Mouse (Mus musculus): ENCODE measurements around the gene Ddx39b. TPM values are rescaled to one million over a fixed set of nuclear protein-coding genes. Genes with fewer than 3 reads are reported as not detected.

Ddx39b gene
- polyA plus RNA-seq, 1 experiment from 2014 or later = 672 TPM

DNA sequence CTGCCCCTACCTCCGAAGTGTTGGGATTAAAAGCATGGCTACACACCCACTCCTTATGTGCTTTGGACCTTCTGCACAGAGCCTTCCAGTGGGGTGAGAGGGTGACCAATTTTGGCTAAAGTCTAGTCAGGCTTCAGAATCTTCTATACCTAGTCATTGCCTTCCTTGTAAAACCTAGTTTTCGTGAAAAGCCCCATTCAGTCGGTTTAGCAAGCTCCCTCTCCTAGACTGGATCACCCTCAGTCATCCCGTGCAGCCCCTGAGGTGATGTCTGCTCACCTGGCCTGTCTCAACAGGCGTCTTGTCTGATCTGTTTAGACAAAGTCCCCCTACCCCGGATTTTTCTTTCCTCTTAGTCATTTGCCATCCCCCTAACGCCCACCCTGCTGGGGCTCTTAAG, 43.5 kb upstream of the Ddx39b start:
- 67% methylated on average over 7 of the region's 7 CpGs for WGBS
- no peak overlapping the region for H3K9ac ChIP-seq (ENCODE audit: low read length)
- H3K27me3 ChIP-seq (ENCODE audit: control insufficient read depth, insufficient read depth, low read length) = peaks cover 25% of the 10 kb centered on the region

DNA sequence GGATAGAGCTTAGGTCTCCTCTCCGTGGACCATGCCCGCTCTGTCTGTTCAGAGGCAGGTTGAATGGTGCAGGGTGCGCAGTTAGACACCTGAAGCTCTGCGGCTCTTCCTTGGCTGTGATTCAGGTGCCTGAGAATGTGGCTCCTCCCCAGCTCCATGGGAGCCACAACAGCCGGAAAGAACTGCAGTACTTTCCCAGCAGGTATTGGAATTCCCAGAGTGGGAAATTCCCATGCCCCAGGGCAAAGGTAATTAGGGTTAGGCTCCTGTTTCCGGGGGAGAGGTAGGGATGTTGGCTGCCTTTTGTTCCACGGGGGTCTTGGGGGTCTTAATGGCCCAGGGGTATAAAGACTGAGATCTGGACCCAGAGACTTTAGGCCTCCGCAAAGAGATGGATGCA, 42.6 kb upstream of the Ddx39b start:
- WGBS = 17% methylated on average over 8 of the region's 8 CpGs
- no peak overlapping the region for H3K4me3 ChIP-seq (ENCODE audit: low read depth, low read length)
- no peak for ATAC-seq (ENCODE audit: insufficient read depth, low FRiP score, low TSS enrichment)
- no peaks in the 10 kb centered on the region for H3K9me3 ChIP-seq (ENCODE audit: control insufficient read depth, low read length)
- peaks cover 25% of the 10 kb centered on the region for H3K27me3 ChIP-seq (ENCODE audit: control insufficient read depth, insufficient read depth, low read length)
- H3K9ac ChIP-seq (ENCODE audit: low read length) = no peak overlapping the region
- H3K4me2 ChIP-seq (ENCODE audit: low read depth) = no peak overlapping the region
- H3K36me3 ChIP-seq (ENCODE audit: control insufficient read depth, insufficient read depth, low read length) = no peaks in the 10 kb centered on the region
- 0 out of 2 replicates have a peak, but pooled peaks cover 3% of the 10 kb centered on the region for H3K4me1 ChIP-seq (ENCODE audit: control insufficient read depth, insufficient read depth, low read length)
- no peak overlapping the region for H3K27ac ChIP-seq (ENCODE audit: low read depth, low read length)
- no peak for DNase-seq (ENCODE audit: low spot score)

More for the DNA sequence above, 43.5 kb upstream of the Ddx39b start:
- no peaks in the 10 kb centered on the region for H3K9me3 ChIP-seq (ENCODE audit: control insufficient read depth, low read length)
- no peak for ATAC-seq (ENCODE audit: insufficient read depth, low FRiP score, low TSS enrichment)
- no peak overlapping the region for H3K4me3 ChIP-seq (ENCODE audit: low read depth, low read length)
- 0 out of 2 replicates have a peak, but pooled peaks cover 3% of the 10 kb centered on the region for H3K4me1 ChIP-seq (ENCODE audit: control insufficient read depth, insufficient read depth, low read length)
- H3K27ac ChIP-seq (ENCODE audit: low read depth, low read length) = no peak overlapping the region
- DNase-seq (ENCODE audit: low spot score) = no peak
- no peak overlapping the region for H3K4me2 ChIP-seq (ENCODE audit: low read depth)
- no peaks in the 10 kb centered on the region for H3K36me3 ChIP-seq (ENCODE audit: control insufficient read depth, insufficient read depth, low read length)

DNA sequence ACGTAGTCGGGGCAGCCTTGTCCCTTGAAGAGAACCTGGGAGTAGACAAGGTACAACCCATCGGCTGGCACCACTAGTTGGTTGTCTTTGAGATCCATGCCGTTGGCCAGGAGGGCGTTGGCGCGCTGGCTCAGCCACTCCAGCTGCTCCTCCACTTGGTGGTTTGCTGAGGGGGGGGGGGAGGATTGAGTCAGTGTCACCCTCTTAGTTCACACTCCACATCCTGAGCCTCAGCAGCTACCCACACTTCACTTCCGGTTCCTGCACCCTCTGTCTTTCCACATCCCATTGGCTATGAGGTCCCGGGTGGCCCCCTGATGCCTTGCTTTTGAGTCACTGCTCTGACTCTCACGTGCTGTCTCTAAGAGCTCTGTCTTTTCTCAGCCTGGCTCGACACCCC, 41.1 kb upstream of the Ddx39b start:
- no peak for DNase-seq (ENCODE audit: low spot score)
- 93% methylated on average over 11 of the region's 11 CpGs for WGBS
- no peaks in the 10 kb centered on the region for H3K36me3 ChIP-seq (ENCODE audit: control insufficient read depth, insufficient read depth, low read length)
- H3K9ac ChIP-seq (ENCODE audit: low read length) = no peak overlapping the region
- no peak overlapping the region for H3K4me3 ChIP-seq (ENCODE audit: low read depth, low read length)
- 0 out of 2 replicates have a peak, but pooled peaks cover 2% of the 10 kb centered on the region for H3K4me1 ChIP-seq (ENCODE audit: control insufficient read depth, insufficient read depth, low read length)
- no peak overlapping the region for H3K4me2 ChIP-seq (ENCODE audit: low read depth)
- H3K27me3 ChIP-seq (ENCODE audit: control insufficient read depth, insufficient read depth, low read length) = peaks cover 19% of the 10 kb centered on the region
- H3K9me3 ChIP-seq (ENCODE audit: control insufficient read depth, low read length) = no peaks in the 10 kb centered on the region
- no peak for ATAC-seq (ENCODE audit: insufficient read depth, low FRiP score, low TSS enrichment)
- H3K27ac ChIP-seq (ENCODE audit: low read depth, low read length) = no peak overlapping the region

DNA sequence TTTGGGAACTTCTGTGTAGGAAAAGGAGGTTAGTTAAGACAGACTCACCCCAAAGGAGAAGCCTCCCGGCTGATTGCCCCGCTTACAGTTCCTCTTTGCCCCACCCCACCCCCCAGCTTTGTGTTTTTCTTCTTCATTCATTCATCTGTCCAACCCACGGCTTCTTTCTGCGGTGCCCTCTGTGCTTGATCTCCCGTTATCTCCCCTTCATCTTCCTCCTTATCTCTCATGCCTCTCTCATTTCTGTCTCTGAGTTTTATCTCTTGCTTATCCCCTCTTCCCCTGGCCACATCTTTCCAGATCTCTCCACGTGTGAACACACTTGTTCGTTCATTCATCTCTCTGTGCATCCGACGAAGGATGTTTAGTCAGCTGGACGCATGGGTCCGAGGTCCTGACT, 40.4 kb upstream of the Ddx39b start:
- H3K4me1 ChIP-seq (ENCODE audit: control insufficient read depth, insufficient read depth, low read length) = no peaks in the 10 kb centered on the region
- H3K9me3 ChIP-seq (ENCODE audit: control insufficient read depth, low read length) = no peaks in the 10 kb centered on the region
- no peak overlapping the region for H3K9ac ChIP-seq (ENCODE audit: low read length)
- 70% methylated on average over 11 of the region's 11 CpGs for WGBS
- H3K4me2 ChIP-seq (ENCODE audit: low read depth) = no peak overlapping the region
- H3K4me3 ChIP-seq (ENCODE audit: low read depth, low read length) = no peak overlapping the region
- no peak for ATAC-seq (ENCODE audit: insufficient read depth, low FRiP score, low TSS enrichment)
- no peak for DNase-seq (ENCODE audit: low spot score)
- no peaks in the 10 kb centered on the region for H3K36me3 ChIP-seq (ENCODE audit: control insufficient read depth, insufficient read depth, low read length)
- peaks cover 12% of the 10 kb centered on the region for H3K27me3 ChIP-seq (ENCODE audit: control insufficient read depth, insufficient read depth, low read length)
- no peak overlapping the region for H3K27ac ChIP-seq (ENCODE audit: low read depth, low read length)

DNA sequence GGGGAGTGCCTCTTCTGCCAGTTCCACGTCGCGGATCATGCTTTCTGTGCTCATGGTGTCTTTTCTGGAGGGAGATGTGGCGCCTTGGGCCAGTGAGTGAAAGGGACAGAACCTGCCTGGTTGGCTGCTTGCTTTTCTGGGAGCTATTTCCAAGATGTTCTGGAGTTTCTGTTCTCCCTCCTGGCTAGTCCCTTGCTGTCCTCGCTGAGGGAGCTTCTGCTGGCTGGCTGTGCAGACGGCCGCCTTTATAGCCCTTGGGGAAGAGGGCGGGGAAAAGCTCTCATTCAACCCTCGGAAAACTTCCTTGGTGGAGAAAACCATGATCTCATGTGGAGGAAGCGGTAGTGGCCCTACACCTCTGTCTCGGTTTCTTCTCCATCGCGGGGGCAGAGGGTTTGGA, 39.8 kb upstream of the Ddx39b start, which contains the start of gene Tnf:
Gene Tnf, minus strand, starts transcription at position 221 of the 400 bp plus-strand sequence.
- Histone ChIP-seq H3K9me3 (ENCODE audit: control insufficient read depth, low read length) (no peaks in the 10 kb centered on the region), H3K4me1 (ENCODE audit: control insufficient read depth, insufficient read depth, low read length) (no peaks in the 10 kb centered on the region)

DNA sequence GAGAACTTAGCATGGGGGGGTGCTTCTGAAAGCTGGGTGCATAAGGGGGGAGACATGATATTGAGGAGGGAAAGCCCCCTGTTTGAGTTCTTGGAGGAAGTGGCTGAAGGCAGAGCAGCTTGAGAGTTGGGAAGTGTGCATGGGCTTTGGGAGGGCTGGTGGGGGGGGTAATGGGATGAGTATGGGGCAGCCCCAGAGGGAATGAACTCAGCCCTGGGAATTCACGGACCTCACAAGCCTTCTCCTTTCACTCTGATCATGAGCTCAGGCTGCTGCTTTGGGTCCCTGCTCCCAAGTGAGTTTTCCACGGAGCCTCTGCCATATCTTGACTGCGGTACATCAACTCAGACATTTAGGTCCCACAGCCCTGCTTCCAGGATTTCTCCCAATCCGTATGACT, 39.1 kb upstream of the Ddx39b start:
- Histone ChIP-seq H3K4me3 (ENCODE audit: low read depth, low read length) (no peak overlapping the region), H3K36me3 (ENCODE audit: control insufficient read depth, insufficient read depth, low read length) (no peaks in the 10 kb centered on the region), H3K27ac (ENCODE audit: low read depth, low read length) (no peak overlapping the region), H3K4me2 (ENCODE audit: low read depth) (no peak overlapping the region), H3K4me1 (ENCODE audit: control insufficient read depth, insufficient read depth, low read length) (no peaks in the 10 kb centered on the region), H3K27me3 (ENCODE audit: control insufficient read depth, insufficient read depth, low read length) (peaks cover 7% of the 10 kb centered on the region; the same call in 1 of the 2 replicates), H3K9ac (ENCODE audit: low read length) (no peak overlapping the region), H3K9me3 (ENCODE audit: control insufficient read depth, low read length) (no peaks in the 10 kb centered on the region)
- no peak for DNase-seq (ENCODE audit: low spot score)
- WGBS = 80% methylated on average over 4 of the region's 4 CpGs
- no peak for ATAC-seq (ENCODE audit: insufficient read depth, low FRiP score, low TSS enrichment)

More for the DNA sequence above, 39.8 kb upstream of the Ddx39b start, which contains the start of gene Tnf:
- no peak for DNase-seq (ENCODE audit: low spot score)
- Histone ChIP-seq H3K36me3 (ENCODE audit: control insufficient read depth, insufficient read depth, low read length) (no peaks in the 10 kb centered on the region), H3K4me2 (ENCODE audit: low read depth) (no peak within 1 kb of the TSS), H3K27ac (ENCODE audit: low read depth, low read length) (no peak within 1 kb of the TSS), H3K27me3 (ENCODE audit: control insufficient read depth, insufficient read depth, low read length) (peaks cover 7% of the 10 kb centered on the region; the same call in 1 of the 2 replicates), H3K4me3 (ENCODE audit: low read depth, low read length) (no peak within 1 kb of the TSS), H3K9ac (ENCODE audit: low read length) (no peak within 1 kb of the TSS)
- WGBS = 34% methylated on average over 13 of the region's 13 CpGs
- ATAC-seq (ENCODE audit: insufficient read depth, low FRiP score, low TSS enrichment) = no peak

DNA sequence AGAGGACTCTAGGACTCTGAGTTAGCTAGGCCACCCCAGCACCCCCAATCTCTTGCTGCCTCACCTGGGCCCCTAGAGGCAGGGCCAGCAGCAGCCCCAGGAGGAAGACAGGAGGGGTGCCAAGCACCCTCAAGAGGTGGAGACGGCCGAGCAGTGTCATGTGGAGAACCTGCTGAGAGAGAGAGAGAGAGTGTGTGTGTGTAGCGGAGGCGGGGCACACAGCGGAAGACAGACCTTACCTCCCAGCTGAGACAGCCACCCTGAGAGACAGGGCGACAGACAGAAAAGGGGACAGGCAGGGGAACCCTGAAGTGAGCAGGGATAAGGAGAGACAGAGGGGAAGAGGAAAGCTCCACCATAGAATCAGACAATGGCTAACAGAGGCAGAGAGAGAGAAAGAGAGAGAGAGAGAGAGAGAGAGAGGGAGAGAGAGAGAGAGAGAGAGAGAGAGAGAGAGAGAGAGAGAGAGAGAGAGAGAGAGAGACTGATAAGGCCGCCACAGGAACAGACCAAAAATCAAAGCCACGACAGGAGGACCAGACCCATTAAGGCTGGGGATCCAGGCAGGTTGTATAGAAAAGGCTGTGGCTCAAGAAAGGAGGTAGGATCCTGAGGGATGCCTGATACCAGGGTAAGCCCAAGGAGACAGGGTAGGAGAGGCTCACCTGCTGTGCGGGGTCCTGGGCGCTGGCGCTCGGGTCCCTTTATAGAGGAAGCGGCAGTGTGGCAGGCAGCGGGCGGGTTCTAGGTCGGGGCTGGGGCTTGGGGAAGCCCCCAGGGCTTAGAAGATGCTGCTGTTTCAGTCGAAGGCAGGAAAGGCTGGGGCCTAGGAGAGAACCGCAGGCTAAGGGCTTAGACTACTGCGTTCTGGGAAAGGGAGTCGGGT, 36.8 kb upstream of the Ddx39b start, which contains the start of gene Lta:
Gene Lta, minus strand, starts transcription at position 858 of the 886 bp plus-strand sequence.
- Histone ChIP-seq H3K9me3 (ENCODE audit: control insufficient read depth, low read length) (no peaks in the 10 kb centered on the region), H3K4me1 (ENCODE audit: control insufficient read depth, insufficient read depth, low read length) (no peaks in the 10 kb centered on the region), H3K27me3 (ENCODE audit: control insufficient read depth, insufficient read depth, low read length) (peaks cover 4% of the 10 kb centered on the region; the same call in 1 of the 2 replicates), H3K36me3 (ENCODE audit: control insufficient read depth, insufficient read depth, low read length) (no peaks in the 10 kb centered on the region), H3K4me3 (ENCODE audit: low read depth, low read length) (no peak within 1 kb of the TSS), H3K27ac (ENCODE audit: low read depth, low read length) (no peak within 1 kb of the TSS), H3K4me2 (ENCODE audit: low read depth) (no peak within 1 kb of the TSS), H3K9ac (ENCODE audit: low read length) (0 out of 2 replicates have a peak within 1 kb of the TSS, but pooled peaks have one; percentile 26)
- no peak for DNase-seq (ENCODE audit: low spot score)
- no peak for ATAC-seq (ENCODE audit: insufficient read depth, low FRiP score, low TSS enrichment)
- 24% methylated on average over 20 of the region's 20 CpGs for WGBS

DNA sequence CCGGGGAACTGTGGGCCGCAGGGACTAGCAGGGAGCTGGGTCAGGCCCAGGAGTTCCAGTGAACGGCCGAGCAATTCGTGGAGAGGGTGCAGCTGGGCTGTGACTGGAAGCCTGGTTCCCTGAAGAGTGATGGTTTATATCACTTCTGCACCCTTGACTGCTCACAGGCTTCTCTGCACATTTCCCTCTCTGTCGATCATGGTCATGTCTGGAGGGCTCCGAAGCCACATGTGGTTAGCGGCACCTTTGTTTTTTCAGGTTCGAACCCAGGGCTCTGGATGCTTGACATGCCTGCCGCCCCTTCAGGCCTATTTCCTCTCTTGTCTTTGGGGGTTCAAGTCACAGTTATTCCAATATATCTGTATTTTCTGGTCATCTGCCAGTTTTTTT, 36.2 kb upstream of the Ddx39b start:
- 55% methylated on average over 10 of the region's 10 CpGs for WGBS
- no peak for ATAC-seq (ENCODE audit: insufficient read depth, low FRiP score, low TSS enrichment)
- Histone ChIP-seq H3K36me3 (ENCODE audit: control insufficient read depth, insufficient read depth, low read length) (no peaks in the 10 kb centered on the region), H3K27ac (ENCODE audit: low read depth, low read length) (no peak overlapping the region), H3K4me1 (ENCODE audit: control insufficient read depth, insufficient read depth, low read length) (no peaks in the 10 kb centered on the region), H3K9ac (ENCODE audit: low read length) (0 out of 2 replicates have a peak overlapping the region, but pooled peaks have one; percentile 26), H3K4me3 (ENCODE audit: low read depth, low read length) (no peak overlapping the region), H3K9me3 (ENCODE audit: control insufficient read depth, low read length) (no peaks in the 10 kb centered on the region), H3K4me2 (ENCODE audit: low read depth) (no peak overlapping the region), H3K27me3 (ENCODE audit: control insufficient read depth, insufficient read depth, low read length) (peaks cover 4% of the 10 kb centered on the region; the same call in 1 of the 2 replicates)
- DNase-seq (ENCODE audit: low spot score) = no peak
